Mouse (Mus musculus) bone marrow, adult 2 months (tissue): ENCODE data around the gene Dusp7.

ENCODE experiments used
- CTCF ChIP-seq: fragments of 200-500 bp; IDR thresholded peaks from 2 replicates; pipeline ENCODE4 v1.5.1; 2011; ENCODE audit warnings: low read length, control low read depth; ENCODE audit not compliant: control insufficient read depth, insufficient read depth
- POLR2A ChIP-seq: fragments of 200-500 bp; IDR thresholded peaks from 2 replicates; pipeline ENCODE4 v1.6.1; 2011; ENCODE audit warnings: low read depth, mild to moderate bottlenecking, control low read depth, low read length, borderline replicate concordance; ENCODE audit not compliant: control insufficient read depth

- TF ChIP-seq CTCF, result no peak
- TF ChIP-seq POLR2A, result no peak
Observed at GRCm38 (mm10) chr9:106322497-106322896, 45.9 kb upstream of the Dusp7 start.
